Mouse (Mus musculus): Measurements from ENCODE around the gene Slc7a5. TPM values are rescaled to one million over a fixed set of nuclear protein-coding genes. Genes with fewer than 3 reads are reported as not detected.

Gene Slc7a5
- polyA plus RNA-seq, 1 experiment = 112 TPM

GRCm38 (mm10) chr8:121841242-121841641 lies 66.3 kb downstream of the Slc7a5 start:
- Histone ChIP-seq H3K4me3 (ENCODE audit: insufficient read depth, poor library complexity, severe bottlenecking) (no peak overlapping the region), H3ac (ENCODE audit: control insufficient read depth, insufficient read length, low read depth) (no peak overlapping the region), H3K79me3 (ENCODE audit: low read depth) (no peaks in the 10 kb centered on the region), H3K27me3 (ENCODE audit: control insufficient read depth, insufficient read depth, insufficient read length) (no peaks in the 10 kb centered on the region), H3K36me3 (ENCODE audit: control insufficient read depth, insufficient read depth) (no peaks in the 10 kb centered on the region), H3K79me2 (ENCODE audit: control insufficient read depth, insufficient read depth) (no peaks in the 10 kb centered on the region)
- TF ChIP-seq CTCF (IDR thresholded peaks at IDR 0.05; ENCODE audit: control insufficient read depth, insufficient read depth, insufficient read length) (peak; percentile 53), MAX (IDR thresholded peaks at IDR 0.05) (no peak)

- Histone ChIP-seq H3K79me2 (ENCODE audit: control insufficient read depth, insufficient read depth) (peaks cover 24% of the 10 kb centered on the region), H3ac (ENCODE audit: control insufficient read depth, insufficient read length, low read depth) (no peak overlapping the region), H3K4me3 (ENCODE audit: insufficient read depth, poor library complexity, severe bottlenecking) (no peak overlapping the region), H3K27me3 (ENCODE audit: control insufficient read depth, insufficient read depth, insufficient read length) (no peaks in the 10 kb centered on the region), H3K36me3 (ENCODE audit: control insufficient read depth, insufficient read depth) (no peaks in the 10 kb centered on the region), H3K79me3 (ENCODE audit: low read depth) (peaks cover 17% of the 10 kb centered on the region)
- TF ChIP-seq MYOD1 (IDR thresholded peaks at IDR 0.05; ENCODE audit: control insufficient read depth, insufficient read length, low read depth) (no peak), USF1 (IDR thresholded peaks at IDR 0.05; ENCODE audit: low read depth) (no peak), CTCF (IDR thresholded peaks at IDR 0.05; ENCODE audit: control insufficient read depth, insufficient read depth, insufficient read length) (no peak), MAX (IDR thresholded peaks at IDR 0.05) (no peak), CEBPB (IDR thresholded peaks at IDR 0.05; ENCODE audit: low read depth) (no peak), MYOG (IDR thresholded peaks at IDR 0.05; ENCODE audit: control insufficient read depth, extremely low read depth, insufficient read length) (no peak), FOSL1 (IDR thresholded peaks at IDR 0.05; ENCODE audit: insufficient read depth, low read length, poor library complexity, severe bottlenecking) (no peak)
Observed at GRCm38 (mm10) chr8:121832503-121832902, 75.0 kb downstream of the Slc7a5 start.

- no peak overlapping the region for H3ac ChIP-seq (ENCODE audit: control insufficient read depth, insufficient read length, low read depth)
- H3K79me2 ChIP-seq (ENCODE audit: control insufficient read depth, insufficient read depth) = peaks cover 25% of the 10 kb centered on the region
- no peak overlapping the region for H3K4me3 ChIP-seq (ENCODE audit: insufficient read depth, poor library complexity, severe bottlenecking)
Observed at GRCm38 (mm10) chr8:121832061-121832460, 75.4 kb downstream of the Slc7a5 start.

More at GRCm38 (mm10) chr8:121832061-121832460, 75.4 kb downstream of the Slc7a5 start:
- Histone ChIP-seq H3K27me3 (ENCODE audit: control insufficient read depth, insufficient read depth, insufficient read length) (no peaks in the 10 kb centered on the region), H3K79me3 (ENCODE audit: low read depth) (peaks cover 18% of the 10 kb centered on the region), H3K36me3 (ENCODE audit: control insufficient read depth, insufficient read depth) (no peaks in the 10 kb centered on the region)
- no peak for TF ChIP-seq USF1 (IDR thresholded peaks at IDR 0.05; ENCODE audit: low read depth)
- TF ChIP-seq MYOG (IDR thresholded peaks at IDR 0.05; ENCODE audit: control insufficient read depth, extremely low read depth, insufficient read length) = no peak
- TF ChIP-seq MAX (IDR thresholded peaks at IDR 0.05) = no peak
- TF ChIP-seq FOSL1 (IDR thresholded peaks at IDR 0.05; ENCODE audit: insufficient read depth, low read length, poor library complexity, severe bottlenecking) = no peak
- no peak for TF ChIP-seq CTCF (IDR thresholded peaks at IDR 0.05; ENCODE audit: control insufficient read depth, insufficient read depth, insufficient read length)
- no peak for TF ChIP-seq MYOD1 (IDR thresholded peaks at IDR 0.05; ENCODE audit: control insufficient read depth, insufficient read length, low read depth)
- no peak for TF ChIP-seq CEBPB (IDR thresholded peaks at IDR 0.05; ENCODE audit: low read depth)

Other genes starting within 250 kb of the Slc7a5 start
- 0.02 TPM for gene Jph3, start 178.1 kb downstream of the Slc7a5 start, polyA plus RNA-seq (2012; fragmentation: generic; extraction: Trizol)
- 53.5 TPM for gene Klhdc4, start 78.1 kb downstream of the Slc7a5 start, polyA plus RNA-seq (2012; fragmentation: generic; extraction: Trizol)
- gene Car5a, start 37.2 kb upstream of the Slc7a5 start, polyA plus RNA-seq (2012; fragmentation: generic; extraction: Trizol) = not detected
- gene Banp, start 42.1 kb upstream of the Slc7a5 start, polyA plus RNA-seq (2012; fragmentation: generic; extraction: Trizol) = 25.9 TPM

Measured in C2C12 (cell line).